ENCODE assay signal across 8 mouse cellular contexts in the genomic region with DNA sequence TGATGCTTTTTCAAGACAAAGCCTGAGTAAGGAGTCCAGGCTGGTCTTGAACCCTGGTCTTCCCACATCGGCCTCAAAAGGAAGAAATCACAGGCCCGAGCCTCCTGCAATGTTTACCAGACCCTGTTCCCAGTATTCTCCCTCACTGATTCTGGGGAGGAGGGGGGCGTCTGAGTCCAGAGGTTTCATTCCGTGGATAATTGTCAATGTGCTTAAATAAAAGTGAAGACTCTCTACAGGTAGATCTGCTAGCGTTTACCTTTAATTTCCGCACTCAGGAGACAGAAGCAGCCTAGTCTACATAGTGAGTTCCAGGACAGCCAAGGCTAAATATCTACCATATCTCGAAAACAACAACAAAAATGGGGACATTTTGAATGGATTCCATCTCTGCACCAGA.
DNase-seq lines count a peak whose midpoint lies in the region; ATAC-seq lines count a peak whose summit lies in the region.

No protein-coding gene starts in this region.

- intact Hi-C loops in left cerebral cortex, postnatal 4 days (cut with DNase I) = loop anchor here (5.0 kb wide), 1 partner anchor 213 kb away; no protein-coding TSS in a partner anchor

- H3K9me3 ChIP-seq in forebrain, embryonic 10.5 days = no peaks in the 10 kb centered on the region
- H3K9me3 ChIP-seq in forebrain, embryonic 16.5 days (ENCODE audit: control insufficient read depth, low read length) = no peaks in the 10 kb centered on the region
- no peaks in the 10 kb centered on the region for H3K9me3 ChIP-seq in lung, embryonic 15.5 days
- H3K9me3 ChIP-seq in limb, embryonic 10.5 days (replicated peaks) = no peaks in the 10 kb centered on the region
- no peaks in the 10 kb centered on the region for H3K9me3 ChIP-seq in stomach, embryonic 14.5 days (ENCODE audit: control insufficient read depth, low read depth, low read length)

- no peak for DNase-seq in forebrain, embryonic 10.5 days (ENCODE audit: extremely low spot score, low spot score)
- no peak for DNase-seq in lung, postnatal 36 days
- no peak for DNase-seq in limb, embryonic 10.5 days (ENCODE audit: low spot score)
- DNase-seq in left cerebral cortex, postnatal 4 days = no peak
- no peak for DNase-seq in thymus, postnatal 10 days (ENCODE audit: low spot score in 2 of 2)

- H3K9ac ChIP-seq in forebrain, embryonic 16.5 days (replicated peaks; ENCODE audit: low read depth, low read length) = no peak overlapping the region
- 0 out of 2 replicates have a peak overlapping the region, but pooled peaks have one; percentile 54 for H3K9ac ChIP-seq in lung, embryonic 15.5 days
- H3K9ac ChIP-seq in stomach, embryonic 14.5 days (replicated peaks; ENCODE audit: low read depth, low read length) = no peak overlapping the region

- H3K27ac ChIP-seq in forebrain, embryonic 10.5 days = peak overlapping the region; percentile 85
- H3K27ac ChIP-seq in forebrain, embryonic 16.5 days (ENCODE audit: low read length) = no peak overlapping the region
- peak overlapping the region; percentile 96 for H3K27ac ChIP-seq in lung, embryonic 15.5 days
- H3K27ac ChIP-seq in limb, embryonic 10.5 days = peak overlapping the region; percentile 89
- no peak overlapping the region; the same call in 1 of the 2 replicates for H3K27ac ChIP-seq in stomach, embryonic 14.5 days (ENCODE audit: low read length)

- H3K36me3 ChIP-seq in forebrain, embryonic 10.5 days (replicated peaks) = no peaks in the 10 kb centered on the region
- H3K36me3 ChIP-seq in forebrain, embryonic 16.5 days (ENCODE audit: control insufficient read depth, insufficient read depth) = no peaks in the 10 kb centered on the region
- no peaks in the 10 kb centered on the region for H3K36me3 ChIP-seq in lung, embryonic 15.5 days
- no peaks in the 10 kb centered on the region for H3K36me3 ChIP-seq in limb, embryonic 10.5 days
- H3K36me3 ChIP-seq in stomach, embryonic 14.5 days (ENCODE audit: control insufficient read depth, insufficient read depth, low read length) = no peaks in the 10 kb centered on the region

- H3K4me3 ChIP-seq in forebrain, embryonic 10.5 days = peak overlapping the region; percentile 52
- no peak overlapping the region for H3K4me3 ChIP-seq in forebrain, embryonic 16.5 days (replicated peaks; ENCODE audit: low read length)
- H3K4me3 ChIP-seq in lung, embryonic 15.5 days = peak overlapping the region; percentile 48; the same call in 1 of the 2 replicates
- H3K4me3 ChIP-seq in limb, embryonic 10.5 days = peak overlapping the region; percentile 56
- H3K4me3 ChIP-seq in stomach, embryonic 14.5 days (ENCODE audit: low read depth, low read length) = no peak overlapping the region

- H3K4me2 ChIP-seq in forebrain, embryonic 16.5 days (ENCODE audit: low read length) = no peak overlapping the region
- peak overlapping the region; percentile 97 for H3K4me2 ChIP-seq in lung, embryonic 15.5 days
- no peak overlapping the region; the same call in 1 of the 2 replicates for H3K4me2 ChIP-seq in stomach, embryonic 14.5 days (replicated peaks; ENCODE audit: low read depth, low read length)

- no peak for ATAC-seq in forebrain, embryonic 16.5 days
- no peak for ATAC-seq in lung, embryonic 15.5 days (ENCODE audit: borderline replicate concordance, extremely low read depth, low FRiP score, low TSS enrichment)
- ATAC-seq in stomach, embryonic 14.5 days (ENCODE audit: insufficient number of reproducible peaks, insufficient read depth, low FRiP score, low read depth) = 0 out of 2 replicates have a peak, but pooled peaks have one; percentile 2

- peaks cover 30% of the 10 kb centered on the region for H3K27me3 ChIP-seq in forebrain, embryonic 10.5 days (ENCODE audit: poor library complexity, severe bottlenecking)
- peaks cover 4% of the 10 kb centered on the region; the same call in 1 of the 2 replicates for H3K27me3 ChIP-seq in forebrain, embryonic 16.5 days (replicated peaks; ENCODE audit: control insufficient read depth, insufficient read depth, low read length)
- H3K27me3 ChIP-seq in lung, embryonic 15.5 days = no peaks in the 10 kb centered on the region
- no peaks in the 10 kb centered on the region for H3K27me3 ChIP-seq in limb, embryonic 10.5 days (ENCODE audit: low read depth, poor library complexity, severe bottlenecking)
- H3K27me3 ChIP-seq in stomach, embryonic 14.5 days (ENCODE audit: control insufficient read depth, insufficient read depth, low read length) = no peaks in the 10 kb centered on the region

- 48% methylated on average over 7 of the region's 7 CpGs for WGBS in forebrain, embryonic 10.5 days
- WGBS in forebrain, embryonic 16.5 days = 55% methylated on average over 7 of the region's 7 CpGs
- WGBS in lung, embryonic 15.5 days = 42% methylated on average over 7 of the region's 7 CpGs
- WGBS in limb, embryonic 10.5 days = 52% methylated on average over 7 of the region's 7 CpGs
- 51% methylated on average over 7 of the region's 7 CpGs for WGBS in stomach, embryonic 14.5 days

- peaks cover 46% of the 10 kb centered on the region for H3K4me1 ChIP-seq in forebrain, embryonic 10.5 days
- peaks cover 16% of the 10 kb centered on the region for H3K4me1 ChIP-seq in forebrain, embryonic 16.5 days (replicated peaks; ENCODE audit: control insufficient read depth, insufficient read depth, low read length)
- peaks cover 36% of the 10 kb centered on the region for H3K4me1 ChIP-seq in lung, embryonic 15.5 days
- H3K4me1 ChIP-seq in limb, embryonic 10.5 days = peaks cover 42% of the 10 kb centered on the region
- 0 out of 2 replicates have a peak, but pooled peaks cover 6% of the 10 kb centered on the region for H3K4me1 ChIP-seq in stomach, embryonic 14.5 days (ENCODE audit: control insufficient read depth, insufficient read depth, low read length)

Comparison
In these comparisons a context has a peak if more than half of its experiments do, and no peak if none do; other contexts are left out.
1. H3K27ac ChIP-seq: peak in forebrain, embryonic 10.5 days (single experiment), lung, embryonic 15.5 days (single experiment) and limb, embryonic 10.5 days (single experiment); none in forebrain, embryonic 16.5 days (single experiment) and stomach, embryonic 14.5 days (single experiment).
2. H3K4me3 ChIP-seq: peak in forebrain, embryonic 10.5 days (single experiment), lung, embryonic 15.5 days (single experiment) and limb, embryonic 10.5 days (single experiment); none in forebrain, embryonic 16.5 days (single experiment) and stomach, embryonic 14.5 days (single experiment).